Mouse (Mus musculus) myocyte (in vitro differentiated cells): ENCODE results near the gene Plekhg6. TPM values are rescaled to one million over a fixed set of nuclear protein-coding genes. Genes with fewer than 3 reads are reported as not detected.

ENCODE experiments used
- H3K27me3 ChIP-seq: one replicate; pipeline ENCODE4 v1.6.1; 2011; ENCODE audit not compliant: control insufficient read depth, insufficient read depth, insufficient read length
- H3K36me3 ChIP-seq: one replicate; pipeline ENCODE4 v1.6.1; 2011; ENCODE audit not compliant: control insufficient read depth, insufficient read depth
- H3K4me2 ChIP-seq: one replicate; pipeline ENCODE4 v1.6.1; 2011; ENCODE audit warnings: low read depth, control low read depth
- H3K4me3 ChIP-seq: one replicate; pipeline ENCODE4 v1.5.1; 2011; ENCODE audit warnings: mild to moderate bottlenecking, control low read depth, moderate library complexity
- H3K79me2 ChIP-seq: one replicate; pipeline ENCODE4 v1.6.1; 2011; ENCODE audit not compliant: control insufficient read depth, insufficient read depth
- H3ac ChIP-seq: one replicate; pipeline ENCODE4 v1.6.1; 2011; ENCODE audit not compliant: control insufficient read depth, insufficient read length
- CEBPB ChIP-seq: IDR thresholded peaks from 2 replicates; pipeline ENCODE4 v1.6.1; 2011; ENCODE audit warnings: mild to moderate bottlenecking, moderate library complexity; ENCODE audit not compliant: poor library complexity, insufficient read depth, severe bottlenecking
- E2F4 ChIP-seq: IDR thresholded peaks from one replicate; pipeline ENCODE4 v1.6.1; 2011; ENCODE audit warnings: mild to moderate bottlenecking, control low read depth, moderate library complexity; ENCODE audit not compliant: insufficient read depth
- MAX ChIP-seq: IDR thresholded peaks from one replicate; pipeline ENCODE4 v1.6.1; 2011; ENCODE audit warnings: low read depth, mild to moderate bottlenecking, control low read depth
- MYOD1 ChIP-seq, 3 experiments: IDR thresholded peaks; one replicate each; pipeline ENCODE4 v1.6.1; 2011; ENCODE audit warnings: control low read depth in 2 of 3, low read depth in 2 of 3, mild to moderate bottlenecking in 2 of 3, moderate library complexity in 1 of 3; ENCODE audit not compliant: insufficient read length in 2 of 3, control insufficient read depth in 1 of 3
- MYOG ChIP-seq, 3 experiments: IDR thresholded peaks; one replicate each; pipeline ENCODE4 v1.6.1; 2011; ENCODE audit warnings: control low read depth in 2 of 3, low read depth in 2 of 3, mild to moderate bottlenecking in 2 of 3; ENCODE audit not compliant: insufficient read length in 2 of 3, control insufficient read depth in 1 of 3, insufficient read depth in 1 of 3
- POLR2A ChIP-seq: IDR thresholded peaks from one replicate; pipeline ENCODE4 v1.6.1; 2011; ENCODE audit warnings: low read depth, mild to moderate bottlenecking, control low read depth, moderate library complexity; ENCODE audit not compliant: insufficient read length
- POLR2AphosphoS2 ChIP-seq: IDR thresholded peaks from one replicate; pipeline ENCODE4 v1.6.1; 2011; ENCODE audit warnings: low read depth, control low read depth; ENCODE audit not compliant: insufficient read length
- REST ChIP-seq: IDR thresholded peaks from one replicate; pipeline ENCODE4 v1.6.1; 2011; ENCODE audit warnings: mild to moderate bottlenecking, control low read depth, moderate library complexity; ENCODE audit not compliant: insufficient read depth, insufficient read length
- SRF ChIP-seq: IDR thresholded peaks from one replicate; pipeline ENCODE4 v1.6.1; 2011; ENCODE audit warnings: low read depth; ENCODE audit not compliant: control insufficient read depth, insufficient read length
- TCF12 ChIP-seq: IDR thresholded peaks from one replicate; pipeline ENCODE4 v1.6.1; 2011; ENCODE audit warnings: mild to moderate bottlenecking, control low read depth; ENCODE audit not compliant: poor library complexity, insufficient read depth, severe bottlenecking
- TCF3 ChIP-seq: IDR thresholded peaks from one replicate; pipeline ENCODE4 v1.6.1; 2011; ENCODE audit warnings: low read depth, control low read depth; ENCODE audit not compliant: insufficient read length
- USF1 ChIP-seq: IDR thresholded peaks from one replicate; pipeline ENCODE4 v1.6.1; 2011; ENCODE audit warnings: low read depth, mild to moderate bottlenecking, control low read depth, moderate library complexity
- polyA plus RNA-seq: library from polyadenylated mRNA; unstranded; fragments of >200 nt; fragmentation: generic; extraction: Trizol; gene quantifications from one replicate; pipeline ENCODE4 v1.2.1, GENCODE M21; 2012; ENCODE audit warnings: missing spikeins

Plekhg6 gene
- polyA plus RNA-seq, 1 experiment: 0.14 TPM

GRCm38 (mm10) chr6:125350231-125350994, 30.2 kb downstream of the Plekhg6 start:
- H3K36me3 ChIP-seq: no peaks in the 10 kb centered on the region
- H3K27me3 ChIP-seq: no peaks in the 10 kb centered on the region
- peak overlapping the region; percentile 87 for H3ac ChIP-seq
- peaks cover 58% of the 10 kb centered on the region for H3K79me2 ChIP-seq
- H3K4me3 ChIP-seq: peak overlapping the region; percentile 90
- TF ChIP-seq TCF3 (no peak), SRF (no peak), POLR2AphosphoS2 (no peak), E2F4 (no peak), USF1 (no peak), CEBPB (no peak), REST (no peak), POLR2A (peak; percentile 39), MYOD1 (IDR thresholded peaks at IDR 0.05; ENCODE audit: control insufficient read depth in 1 of 3, insufficient read length in 2 of 3, low read depth in 2 of 3) (peak in 2 of 3 experiments; percentile 67 to 71), MAX (no peak), TCF12 (no peak), MYOG (IDR thresholded peaks at IDR 0.05; ENCODE audit: control insufficient read depth in 1 of 3, insufficient read depth in 1 of 3, insufficient read length in 2 of 3, low read depth in 2 of 3) (peak; percentile 59 to 89 (median 74))
- peak overlapping the region; percentile 93 for H3K4me2 ChIP-seq

DNA sequence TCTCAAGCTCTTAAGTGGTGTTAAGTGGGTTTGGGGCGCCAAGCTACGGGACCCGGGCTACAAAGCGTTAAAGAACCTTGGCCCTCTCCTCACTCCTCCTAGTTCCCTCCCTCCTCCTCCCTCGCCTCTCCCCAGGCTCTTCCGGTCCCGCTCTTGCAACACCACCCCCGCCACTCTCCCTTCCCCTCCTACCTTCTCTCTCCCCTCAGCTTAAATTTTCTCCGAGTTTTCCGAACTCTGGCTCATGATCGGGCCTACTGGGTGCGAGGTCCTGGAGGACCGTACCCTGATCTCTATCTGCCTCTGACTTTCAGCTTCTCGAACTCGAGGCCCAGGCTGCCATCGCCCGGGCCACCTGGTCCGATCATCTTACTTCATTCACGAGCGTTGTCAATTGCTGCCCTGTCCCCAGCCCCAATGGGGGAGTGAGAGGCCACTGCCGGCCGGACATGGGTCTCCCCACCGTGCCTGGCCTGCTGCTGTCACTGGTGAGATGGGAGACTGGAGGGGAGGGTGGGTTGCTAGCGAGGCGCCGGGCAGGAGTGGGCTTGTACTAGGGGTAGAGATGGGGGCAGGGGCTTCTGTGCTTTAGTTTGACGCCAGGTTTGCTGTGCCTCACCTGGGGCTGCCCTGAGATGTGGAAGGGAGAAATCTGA, 30.9 kb downstream of the Plekhg6 start:
- peak overlapping the region; percentile 93 for H3K4me2 ChIP-seq
- peaks cover 51% of the 10 kb centered on the region for H3K79me2 ChIP-seq
- TF ChIP-seq CEBPB (peak; percentile 77), MAX (no peak), MYOG (IDR thresholded peaks at IDR 0.05; ENCODE audit: control insufficient read depth in 1 of 3, insufficient read depth in 1 of 3, insufficient read length in 2 of 3, low read depth in 2 of 3) (no peak), POLR2A (peak; percentile 22)
- H3K4me3 ChIP-seq: peak overlapping the region; percentile 90
- no peaks in the 10 kb centered on the region for H3K27me3 ChIP-seq
- no peaks in the 10 kb centered on the region for H3K36me3 ChIP-seq
- peak overlapping the region; percentile 87 for H3ac ChIP-seq

DNA sequence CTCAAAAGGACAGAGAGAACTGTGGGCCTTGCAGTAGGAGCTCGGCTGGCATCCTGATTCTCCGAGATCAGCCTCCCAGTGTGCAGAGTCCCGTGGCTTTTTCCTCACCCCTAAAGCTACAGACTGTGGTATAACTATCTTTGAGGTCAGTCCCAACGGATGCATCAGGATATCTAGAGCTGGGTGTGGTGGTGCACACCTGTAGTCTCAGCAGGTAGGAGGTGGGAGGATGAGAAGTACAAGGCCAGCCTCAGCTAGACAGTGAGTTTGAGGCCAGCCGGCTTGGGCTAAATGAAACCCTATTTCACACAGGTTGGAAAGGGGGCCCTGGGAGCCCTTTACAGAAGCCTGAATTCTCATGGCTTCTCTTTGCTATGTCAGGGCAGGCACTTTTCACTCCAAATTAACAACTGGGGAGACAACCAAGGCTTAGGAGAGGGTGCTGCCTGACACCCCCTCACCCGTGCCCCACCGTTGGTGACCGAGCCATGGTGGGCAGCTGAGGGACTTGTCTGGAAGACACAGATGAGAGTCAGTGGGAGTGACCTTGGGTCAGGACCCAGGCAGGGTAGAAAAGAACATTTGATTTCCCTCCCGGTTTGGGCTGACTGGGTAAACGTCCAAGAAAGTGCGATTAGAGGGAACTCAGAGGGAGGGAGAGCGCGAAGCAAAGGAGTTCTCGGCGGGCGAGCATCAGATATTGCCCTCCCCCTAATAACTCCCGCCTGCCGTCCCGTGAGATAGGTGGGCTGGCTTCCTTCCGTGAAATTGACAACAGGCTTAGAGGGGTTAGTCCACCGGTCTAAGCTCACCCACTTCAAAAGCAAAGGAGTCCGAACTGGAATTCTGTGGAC, 31.6 kb downstream of the Plekhg6 start, which contains the start of gene Tnfrsf1a:
Gene Tnfrsf1a (plus strand): TSS at position 642 of the 854 bp plus-strand sequence.
- peaks cover 47% of the 10 kb centered on the region for H3K79me2 ChIP-seq
- peak within 1 kb of the TSS; percentile 93 for H3K4me2 ChIP-seq
- H3K36me3 ChIP-seq: no peaks in the 10 kb centered on the region
- H3ac ChIP-seq: peak within 1 kb of the TSS; percentile 87
- TF ChIP-seq TCF3: no peak
- no peak for TF ChIP-seq MYOD1 (IDR thresholded peaks at IDR 0.05; ENCODE audit: control insufficient read depth in 1 of 3, insufficient read length in 2 of 3, low read depth in 2 of 3)
- TF ChIP-seq REST: no peak
- no peak for TF ChIP-seq E2F4
- TF ChIP-seq MAX: no peak
- TF ChIP-seq POLR2A: no peak
- TF ChIP-seq MYOG (IDR thresholded peaks at IDR 0.05; ENCODE audit: control insufficient read depth in 1 of 3, insufficient read depth in 1 of 3, insufficient read length in 2 of 3, low read depth in 2 of 3): no peak
- no peak for TF ChIP-seq TCF12
- TF ChIP-seq CEBPB: no peak
- TF ChIP-seq SRF: no peak
- peaks cover under 1% of the 10 kb centered on the region for H3K27me3 ChIP-seq
- H3K4me3 ChIP-seq: peak within 1 kb of the TSS; percentile 90

- no peaks in the 10 kb centered on the region for H3K36me3 ChIP-seq
- H3K4me3 ChIP-seq: no peak overlapping the region
- H3K79me2 ChIP-seq: peaks cover 17% of the 10 kb centered on the region
- no peak overlapping the region for H3ac ChIP-seq
- H3K4me2 ChIP-seq: no peak overlapping the region
- H3K27me3 ChIP-seq: peaks cover 4% of the 10 kb centered on the region
- no peak for TF ChIP-seq TCF12
- TF ChIP-seq MYOD1 (IDR thresholded peaks at IDR 0.05; ENCODE audit: control insufficient read depth in 1 of 3, insufficient read length in 2 of 3, low read depth in 2 of 3): no peak
- no peak for TF ChIP-seq MYOG (IDR thresholded peaks at IDR 0.05; ENCODE audit: control insufficient read depth in 1 of 3, insufficient read depth in 1 of 3, insufficient read length in 2 of 3, low read depth in 2 of 3)
- no peak for TF ChIP-seq CEBPB
- TF ChIP-seq E2F4: no peak
- no peak for TF ChIP-seq SRF
- TF ChIP-seq POLR2AphosphoS2: no peak
- TF ChIP-seq REST: no peak
- TF ChIP-seq MAX: no peak
- TF ChIP-seq TCF3: no peak
- no peak for TF ChIP-seq POLR2A
- TF ChIP-seq USF1: no peak
Measured at GRCm38 (mm10) chr6:125346029-125346428, 34.6 kb downstream of the Plekhg6 start.
